Mouse (Mus musculus) cortical plate, adult 2 months (tissue): ENCODE measurements at regions not wholly inside any gene's neighbourhood (a gene's known extent, or its start where the extent isn't known, plus 50 kb on each side); places are given as distances from the start of the nearest gene placed in this dataset.

Source experiments
- CTCF ChIP-seq: fragments of 200-500 bp; IDR thresholded peaks from 2 replicates; pipeline ENCODE4 v1.5.1; 2011; ENCODE audit warnings: mild to moderate bottlenecking, control low read depth, low read length; ENCODE audit not compliant: insufficient read depth; ENCODE audit errors: extremely low read depth
- POLR2A ChIP-seq: fragments of 200-500 bp; IDR thresholded peaks from 2 replicates; pipeline ENCODE4 v1.6.1; 2011; ENCODE audit warnings: mild to moderate bottlenecking, low read length, control low read depth; ENCODE audit not compliant: insufficient read depth; ENCODE audit errors: extremely low read depth

GRCm38 (mm10) chr4:54613076-54613475 lies 331.8 kb upstream of the Zfp462 start:
- TF ChIP-seq CTCF (no peak), POLR2A (no peak)
